In genomic region chr9:32117876-32118275, GRCm38 (mm10) we compare ENCODE assay signal across 11 mouse cellular contexts. TPM values are rescaled to one million over a fixed set of nuclear protein-coding genes. Genes with fewer than 3 reads are reported as not detected.
DNase-seq lines count a peak whose midpoint lies in the region; ATAC-seq and TF ChIP-seq lines count a peak whose summit lies in the region.
"Had no signal": no experiment of that assay in that cellular context is flagged by ENCODE, and none has a peak within 500 bp of the region (broad histone marks: within the 10 kb centered on the region; RNA-seq: fewer than 3 reads in every experiment).

No protein-coding gene starts in this region.

- in situ Hi-C loops in Patski (cut with MboI; ENCODE audit: low pct_unique_long_range_greater_than_20kb): no loop called here

- H3K4me3 ChIP-seq in lung, embryonic 16.5 days (ENCODE audit: low read length): no peak overlapping the region
- no peak overlapping the region for H3K4me3 ChIP-seq in forebrain, embryonic 15.5 days

- no peaks in the 10 kb centered on the region for H3K27me3 ChIP-seq in Patski
- H3K27me3 ChIP-seq in lung, embryonic 16.5 days (ENCODE audit: control insufficient read depth, insufficient read depth, low read depth, low read length): no peaks in the 10 kb centered on the region
- H3K27me3 ChIP-seq in forebrain, embryonic 15.5 days: no peaks in the 10 kb centered on the region

- H3K4me1 ChIP-seq in lung, embryonic 16.5 days (replicated peaks; ENCODE audit: control insufficient read depth, insufficient read depth, low read length): peaks cover 9% of the 10 kb centered on the region
- 0 out of 2 replicates have a peak, but pooled peaks cover 4% of the 10 kb centered on the region for H3K4me1 ChIP-seq in forebrain, embryonic 15.5 days

- H3K9me3 ChIP-seq in lung, embryonic 16.5 days (ENCODE audit: control insufficient read depth, low read length): no peaks in the 10 kb centered on the region
- no peaks in the 10 kb centered on the region for H3K9me3 ChIP-seq in forebrain, embryonic 15.5 days

- POLR2A ChIA-PET in Patski (lab: Charles Lee): no interaction called here

- 36% methylated on average over 4 of the region's 4 CpGs for WGBS in lung, embryonic 16.5 days
- WGBS in forebrain, embryonic 15.5 days: 69% methylated on average over 4 of the region's 4 CpGs

- CTCF ChIA-PET in Patski (lab: Charles Lee): no interaction called here

- no peak overlapping the region for H3K4me2 ChIP-seq in lung, embryonic 16.5 days (ENCODE audit: low read depth, low read length)
- no peak overlapping the region for H3K4me2 ChIP-seq in forebrain, embryonic 15.5 days (replicated peaks)

- H3K9ac ChIP-seq in lung, embryonic 16.5 days (ENCODE audit: low read length): no peak overlapping the region
- no peak overlapping the region for H3K9ac ChIP-seq in forebrain, embryonic 15.5 days (replicated peaks)

- peak; percentile 27 for DNase-seq in kidney, postnatal 10 days
- no peak for DNase-seq in kidney, adult 8-10 months
- DNase-seq in Patski (ENCODE audit: low read depth, low spot score): no peak
- peak; percentile 83 for DNase-seq in gonadal fat pad, adult 2 months (ENCODE audit: low read depth)
- no peak for DNase-seq in cerebellum, adult 11 months
- no peak for DNase-seq in T-cell, adult 2 months (ENCODE audit: low spot score)
- DNase-seq: kidney, adult 11 months; midbrain, embryonic 14.5 days; spleen, adult 18-20 months had no signal

- TF ChIP-seq CTCF in Patski (IDR thresholded peaks at IDR 0.05): no peak

- no peak overlapping the region for H3K27ac ChIP-seq in lung, embryonic 16.5 days (ENCODE audit: low read length)
- no peak overlapping the region for H3K27ac ChIP-seq in forebrain, embryonic 15.5 days (replicated peaks)

- peak; percentile 67 for ATAC-seq in Patski
- 0 out of 2 replicates have a peak, but pooled peaks have one; percentile 57 for ATAC-seq in lung, embryonic 16.5 days (ENCODE audit: low read depth)
- ATAC-seq in forebrain, embryonic 15.5 days (replicated peaks): no peak

- H3K36me3 ChIP-seq in lung, embryonic 16.5 days (ENCODE audit: control insufficient read depth, insufficient read depth, low read length): no peaks in the 10 kb centered on the region
- H3K36me3 ChIP-seq in forebrain, embryonic 15.5 days: no peaks in the 10 kb centered on the region

RNA-seq across cellular contexts. Expression of gene Arhgap32, which starts 1.9 kb away (rescaled TPM):
- polyA plus RNA-seq in Patski (2021): 12.3 TPM
- polyA plus RNA-seq in gonadal fat pad, adult 2 months (2012; rRNA removed): 5.3 and 14.6 TPM in 2 replicates
- polyA plus RNA-seq in lung, embryonic 16.5 days (2015; fragmentation: Nextera tagmentation; extraction: Ambion mirVana): 4.9 and 5.4 TPM in 2 replicates
- polyA plus RNA-seq in forebrain, embryonic 15.5 days (2015; fragmentation: Nextera tagmentation; extraction: Ambion mirVana): 12.1 and 12.3 TPM in 2 replicates

Comparison
In these comparisons a context has a peak if more than half of its experiments do, and no peak if none do; other contexts are left out.
1. DNase-seq: peak in kidney, postnatal 10 days (single experiment) and gonadal fat pad, adult 2 months (single experiment); none in kidney, adult 8-10 months (0 of 2), Patski (single experiment), cerebellum, adult 11 months (single experiment) and T-cell, adult 2 months (single experiment).